Mouse (Mus musculus): ENCODE results near the gene Natd1. TPM values are rescaled to one million over a fixed set of nuclear protein-coding genes. Genes with fewer than 3 reads are reported as not detected.

The Natd1 gene
- 1.3 TPM for polyA plus RNA-seq (2014; fragmentation: Illumina TruSeq; extraction: RNeasy Lipid Tissue Mini Kit (QIAGEN cat#74804); ENCODE audit: low read depth, low replicate concordance)

GRCm38 (mm10) chr11:60914491-60914890, at the start of gene Natd1:
Gene Natd1, minus strand, starts transcription at chr11:60914750.

DNA sequence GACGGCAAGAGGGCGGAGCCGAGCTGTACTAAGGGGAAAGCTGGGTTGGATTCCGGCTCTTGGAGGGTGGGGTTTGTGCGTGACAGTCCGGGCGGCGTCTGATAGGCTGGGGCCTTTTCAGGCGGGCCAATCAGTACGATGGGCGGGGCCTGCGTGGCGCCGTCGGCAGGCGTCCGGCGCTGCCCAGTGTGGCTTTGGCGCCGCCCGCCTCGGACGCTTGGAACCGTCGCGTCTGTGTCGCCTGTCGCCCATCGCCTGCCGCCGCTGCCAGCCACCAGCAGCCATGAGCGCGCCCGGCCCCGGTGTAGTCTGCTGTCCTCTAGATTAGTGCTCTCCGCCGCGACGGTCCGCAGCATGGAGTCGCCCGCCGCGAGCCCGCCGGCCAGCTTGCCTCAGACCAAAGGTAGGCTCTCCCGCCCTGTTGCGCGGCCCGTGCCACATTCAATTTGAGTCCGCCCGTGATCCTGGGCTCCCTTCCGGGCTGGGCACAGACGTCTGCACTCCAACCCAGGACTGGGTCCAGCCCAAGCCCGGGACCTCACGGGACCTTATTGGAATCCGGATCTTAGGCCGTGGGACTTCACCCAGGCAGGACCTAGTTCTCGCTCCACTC, 17.4 kb upstream of the Natd1 start, which contains the start of gene Map2k3:
Gene Map2k3, plus strand, starts transcription at position 165 of the 613 bp plus-strand sequence.

GRCm38 (mm10) chr11:60878675-60879294, 35.8 kb downstream of the Natd1 start, which contains the start of gene Tmem11:
Gene Tmem11, minus strand, starts transcription at chr11:60879272.

Other genes starting within 250 kb of the Natd1 start
- gene Llgl1, start 215.0 kb downstream of the Natd1 start, polyA plus RNA-seq (2014; fragmentation: Illumina TruSeq; extraction: RNeasy Lipid Tissue Mini Kit (QIAGEN cat#74804); ENCODE audit: low read depth, low replicate concordance) = 0.28 TPM
- 9.1 TPM for gene Flii, start 187.5 kb downstream of the Natd1 start, polyA plus RNA-seq (2014; fragmentation: Illumina TruSeq; extraction: RNeasy Lipid Tissue Mini Kit (QIAGEN cat#74804); ENCODE audit: low read depth, low replicate concordance)
- gene Mief2, start 186.4 kb downstream of the Natd1 start, polyA plus RNA-seq (2014; fragmentation: Illumina TruSeq; extraction: RNeasy Lipid Tissue Mini Kit (QIAGEN cat#74804); ENCODE audit: low read depth, low replicate concordance) = 0.22 TPM
- gene Top3a, start 137.4 kb downstream of the Natd1 start, polyA plus RNA-seq (2014; fragmentation: Illumina TruSeq; extraction: RNeasy Lipid Tissue Mini Kit (QIAGEN cat#74804); ENCODE audit: low read depth, low replicate concordance) = 3.5 TPM
- 14.3 TPM for gene Smcr8, start 137.2 kb downstream of the Natd1 start, polyA plus RNA-seq (2014; fragmentation: Illumina TruSeq; extraction: RNeasy Lipid Tissue Mini Kit (QIAGEN cat#74804); ENCODE audit: low read depth, low replicate concordance)
- 34.1 TPM for gene Shmt1, start 103.0 kb downstream of the Natd1 start, polyA plus RNA-seq (2014; fragmentation: Illumina TruSeq; extraction: RNeasy Lipid Tissue Mini Kit (QIAGEN cat#74804); ENCODE audit: low read depth, low replicate concordance)
- gene Dhrs7b, start 84.1 kb downstream of the Natd1 start, polyA plus RNA-seq (2014; fragmentation: Illumina TruSeq; extraction: RNeasy Lipid Tissue Mini Kit (QIAGEN cat#74804); ENCODE audit: low read depth, low replicate concordance) = 6.7 TPM
- 12.9 TPM for gene Tmem11, start 35.5 kb downstream of the Natd1 start, polyA plus RNA-seq (2014; fragmentation: Illumina TruSeq; extraction: RNeasy Lipid Tissue Mini Kit (QIAGEN cat#74804); ENCODE audit: low read depth, low replicate concordance)
- 12.7 TPM for gene Map2k3, start 17.3 kb upstream of the Natd1 start, polyA plus RNA-seq (2014; fragmentation: Illumina TruSeq; extraction: RNeasy Lipid Tissue Mini Kit (QIAGEN cat#74804); ENCODE audit: low read depth, low replicate concordance)
- not detected for gene Kcnj12, start 107.8 kb upstream of the Natd1 start, polyA plus RNA-seq (2014; fragmentation: Illumina TruSeq; extraction: RNeasy Lipid Tissue Mini Kit (QIAGEN cat#74804); ENCODE audit: low read depth, low replicate concordance)
- gene Tnfrsf13b, start 212.0 kb upstream of the Natd1 start, polyA plus RNA-seq (2014; fragmentation: Illumina TruSeq; extraction: RNeasy Lipid Tissue Mini Kit (QIAGEN cat#74804); ENCODE audit: low read depth, low replicate concordance) = 4.3 TPM